Mouse (Mus musculus): Measurements from ENCODE around the gene Gorasp2. TPM values are rescaled to one million over a fixed set of nuclear protein-coding genes. Genes with fewer than 3 reads are reported as not detected.

Gene Gorasp2
- polyA plus RNA-seq, 1 experiment from 2014 or later = 175 TPM

DNA sequence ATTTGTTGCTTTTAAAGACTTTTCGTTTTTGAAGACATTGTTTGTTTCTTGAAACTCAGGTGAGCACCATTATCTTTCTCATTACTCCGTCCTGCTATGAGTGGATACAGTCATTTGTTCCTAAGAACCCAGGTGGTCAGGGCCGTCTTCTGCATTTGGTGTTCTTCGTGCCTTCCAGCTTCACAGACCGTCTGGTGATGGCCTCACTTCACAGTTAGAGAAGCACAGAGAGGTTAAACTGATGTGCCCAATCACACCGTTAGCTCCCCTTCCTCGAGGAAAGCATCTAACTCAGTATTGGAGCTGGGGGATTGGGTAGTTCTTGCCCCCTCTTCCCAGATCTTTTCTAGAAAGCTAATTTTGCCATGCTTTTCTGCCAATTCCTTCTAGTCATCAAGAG is 5.6 kb downstream of the Gorasp2 start:
- H3K27ac ChIP-seq = no peak overlapping the region

DNA sequence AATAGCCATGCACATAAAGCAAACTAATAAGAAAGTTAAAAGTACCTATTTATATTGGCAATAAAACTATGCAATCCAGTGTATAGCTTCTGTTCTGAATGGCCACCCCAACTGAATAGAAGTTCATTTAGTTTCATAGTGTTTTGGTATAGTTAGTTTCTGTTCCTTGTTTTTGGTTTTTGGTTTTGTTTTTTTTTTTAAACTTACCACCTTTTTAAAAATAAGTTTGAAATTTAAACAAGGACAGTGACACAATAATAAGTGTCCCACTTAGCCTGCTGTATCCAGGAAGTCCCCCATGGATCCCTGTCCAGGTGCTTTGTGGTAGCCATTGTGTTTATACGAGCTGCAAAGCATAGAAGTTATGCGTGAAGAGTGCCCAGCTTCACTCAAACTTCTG is 7.9 kb downstream of the Gorasp2 start:
- 84% methylated on average over 2 of the region's 2 CpGs for WGBS
- H3K4me1 ChIP-seq = peaks cover 3% of the 10 kb centered on the region; the same call in 1 of the 2 replicates
- no peak overlapping the region for H3K4me3 ChIP-seq (replicated peaks)
- peaks cover 17% of the 10 kb centered on the region for H3K36me3 ChIP-seq
- no peaks in the 10 kb centered on the region for H3K27me3 ChIP-seq
- H3K9ac ChIP-seq = no peak overlapping the region
- H3K9me3 ChIP-seq (replicated peaks) = no peaks in the 10 kb centered on the region
- no peak overlapping the region for H3K27ac ChIP-seq
- no peak overlapping the region for H3K4me2 ChIP-seq
- no peak for ATAC-seq (replicated peaks; ENCODE audit: low FRiP score)

More for the DNA sequence above, 5.6 kb downstream of the Gorasp2 start:
- Histone ChIP-seq H3K4me2 (no peak overlapping the region), H3K9me3 (replicated peaks) (no peaks in the 10 kb centered on the region), H3K36me3 (peaks cover 21% of the 10 kb centered on the region), H3K9ac (no peak overlapping the region), H3K27me3 (no peaks in the 10 kb centered on the region), H3K4me3 (replicated peaks) (no peak overlapping the region), H3K4me1 (peaks cover 19% of the 10 kb centered on the region)
- WGBS = 87% methylated on average over 7 of the region's 7 CpGs
- no peak for ATAC-seq (replicated peaks; ENCODE audit: low FRiP score)

DNA sequence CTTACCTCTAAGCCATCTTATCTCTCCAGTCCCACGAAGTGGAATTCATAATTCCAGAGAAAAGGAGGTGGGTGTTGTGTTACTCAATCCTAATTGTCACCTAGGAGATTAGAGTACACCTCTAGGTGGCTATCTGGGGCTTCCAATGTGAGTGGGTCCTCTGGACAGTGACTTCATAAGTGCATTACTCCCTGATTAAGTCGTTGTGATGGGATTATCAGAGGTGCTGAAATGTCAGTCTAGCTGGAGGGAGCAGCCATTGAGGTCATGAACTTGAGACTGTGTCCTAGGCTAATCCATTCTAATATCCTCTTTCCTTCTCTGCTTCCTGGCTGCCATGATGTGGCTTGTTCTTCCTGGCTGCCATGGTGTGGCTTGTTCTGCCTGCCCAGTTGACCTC is 8.5 kb downstream of the Gorasp2 start:
- H3K27me3 ChIP-seq = no peaks in the 10 kb centered on the region
- peaks cover 13% of the 10 kb centered on the region for H3K36me3 ChIP-seq
- H3K4me3 ChIP-seq (replicated peaks) = no peak overlapping the region
- H3K4me1 ChIP-seq = peaks cover 3% of the 10 kb centered on the region; the same call in 1 of the 2 replicates
- WGBS = 55% methylated on average over 2 of the region's 2 CpGs
- H3K9ac ChIP-seq = no peak overlapping the region
- no peak overlapping the region for H3K27ac ChIP-seq
- ATAC-seq (replicated peaks; ENCODE audit: low FRiP score) = no peak
- H3K4me2 ChIP-seq = no peak overlapping the region
- no peaks in the 10 kb centered on the region for H3K9me3 ChIP-seq (replicated peaks)

DNA sequence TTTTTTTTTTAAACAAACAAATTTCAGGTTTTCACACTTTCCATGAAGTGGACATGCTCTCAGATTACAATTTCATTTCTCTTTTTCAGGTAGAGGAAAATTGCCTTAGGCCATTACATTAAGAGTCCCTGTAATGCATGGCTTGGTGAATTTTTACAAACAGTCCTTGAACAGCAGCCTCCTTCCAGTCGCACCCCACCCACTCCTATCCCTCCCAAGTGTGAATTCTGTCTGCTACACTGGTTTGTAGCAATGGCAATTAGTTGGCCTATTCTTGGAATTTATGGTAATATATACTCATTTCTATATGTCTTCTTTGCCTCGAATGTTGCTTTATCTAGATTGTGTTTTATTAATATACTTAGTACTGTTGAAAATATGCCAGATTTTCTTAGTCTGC is 11.1 kb downstream of the Gorasp2 start:
- no peaks in the 10 kb centered on the region for H3K4me1 ChIP-seq
- H3K27me3 ChIP-seq = no peaks in the 10 kb centered on the region
- H3K9ac ChIP-seq = no peak overlapping the region
- no peak for ATAC-seq (replicated peaks; ENCODE audit: low FRiP score)
- H3K36me3 ChIP-seq = peaks cover 2% of the 10 kb centered on the region; the same call in 1 of the 2 replicates
- H3K4me2 ChIP-seq = no peak overlapping the region
- 73% methylated on average over 2 of the region's 2 CpGs for WGBS
- no peaks in the 10 kb centered on the region for H3K9me3 ChIP-seq (replicated peaks)
- no peak overlapping the region for H3K27ac ChIP-seq
- no peak overlapping the region for H3K4me3 ChIP-seq (replicated peaks)

DNA sequence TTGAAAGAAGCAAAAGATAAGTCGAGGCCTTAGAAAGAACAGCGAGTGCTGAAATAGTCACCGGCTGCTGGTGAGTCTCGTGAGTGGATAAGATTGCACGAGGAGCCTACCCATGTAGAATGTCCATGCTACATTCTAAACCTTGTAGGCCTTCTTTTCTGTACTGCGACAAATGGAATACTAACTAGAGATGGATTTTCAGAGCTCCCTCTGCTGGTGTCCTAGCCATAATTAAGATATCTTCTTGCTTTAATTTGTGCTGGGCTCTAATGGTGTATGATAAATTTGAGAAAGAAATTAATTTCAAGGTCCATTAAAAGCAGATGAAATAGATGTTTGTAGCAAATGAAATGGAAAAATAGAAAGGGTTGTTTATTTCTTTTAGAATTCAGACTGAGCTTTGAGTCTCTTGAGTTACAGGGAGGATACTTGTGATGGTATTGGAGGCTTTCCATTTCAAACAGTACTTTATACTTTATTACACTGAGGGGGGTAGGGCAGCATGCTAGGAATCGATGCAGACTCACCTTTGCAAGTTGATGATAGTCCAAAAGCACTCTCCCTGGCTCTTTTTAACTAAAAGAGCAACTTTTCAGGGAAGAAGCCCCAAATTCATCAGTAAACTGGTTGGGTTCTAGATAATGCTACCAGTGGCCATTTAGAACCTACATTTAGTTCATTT is 12.2 kb downstream of the Gorasp2 start:
- Histone ChIP-seq H3K9me3 (replicated peaks) (no peaks in the 10 kb centered on the region), H3K4me3 (replicated peaks) (no peak overlapping the region), H3K9ac (no peak overlapping the region), H3K27ac (no peak overlapping the region), H3K27me3 (no peaks in the 10 kb centered on the region), H3K4me1 (no peaks in the 10 kb centered on the region), H3K4me2 (no peak overlapping the region), H3K36me3 (peaks cover 11% of the 10 kb centered on the region)
- 86% methylated on average over 7 of the region's 7 CpGs for WGBS
- no peak for ATAC-seq (replicated peaks; ENCODE audit: low FRiP score)

DNA sequence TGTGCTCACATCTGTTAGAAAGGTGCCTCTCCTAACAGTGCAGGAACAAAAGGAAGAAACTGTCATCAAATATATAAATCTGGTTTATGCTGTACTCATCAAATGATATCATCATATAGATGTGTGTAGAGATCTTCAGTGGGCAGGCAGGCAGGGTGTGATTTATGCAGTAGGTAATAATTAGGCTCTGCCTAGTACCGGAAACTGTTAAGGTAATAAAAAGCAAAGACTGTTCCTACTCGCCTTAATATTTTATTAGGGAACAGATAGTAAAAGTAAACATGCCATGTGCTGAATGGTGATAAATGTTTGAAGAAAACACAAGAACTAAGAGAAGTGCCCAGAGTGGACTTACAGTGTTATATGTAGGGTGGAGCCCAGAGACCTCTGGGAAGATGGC is 20.9 kb downstream of the Gorasp2 start:
- no peak for ATAC-seq (replicated peaks; ENCODE audit: low FRiP score)
- Histone ChIP-seq H3K4me3 (replicated peaks) (no peak overlapping the region), H3K9me3 (replicated peaks) (no peaks in the 10 kb centered on the region), H3K4me2 (no peak overlapping the region), H3K27ac (no peak overlapping the region), H3K4me1 (no peaks in the 10 kb centered on the region), H3K27me3 (no peaks in the 10 kb centered on the region), H3K36me3 (peaks cover 95% of the 10 kb centered on the region), H3K9ac (no peak overlapping the region)
- 71% methylated on average over 2 of the region's 2 CpGs for WGBS

DNA sequence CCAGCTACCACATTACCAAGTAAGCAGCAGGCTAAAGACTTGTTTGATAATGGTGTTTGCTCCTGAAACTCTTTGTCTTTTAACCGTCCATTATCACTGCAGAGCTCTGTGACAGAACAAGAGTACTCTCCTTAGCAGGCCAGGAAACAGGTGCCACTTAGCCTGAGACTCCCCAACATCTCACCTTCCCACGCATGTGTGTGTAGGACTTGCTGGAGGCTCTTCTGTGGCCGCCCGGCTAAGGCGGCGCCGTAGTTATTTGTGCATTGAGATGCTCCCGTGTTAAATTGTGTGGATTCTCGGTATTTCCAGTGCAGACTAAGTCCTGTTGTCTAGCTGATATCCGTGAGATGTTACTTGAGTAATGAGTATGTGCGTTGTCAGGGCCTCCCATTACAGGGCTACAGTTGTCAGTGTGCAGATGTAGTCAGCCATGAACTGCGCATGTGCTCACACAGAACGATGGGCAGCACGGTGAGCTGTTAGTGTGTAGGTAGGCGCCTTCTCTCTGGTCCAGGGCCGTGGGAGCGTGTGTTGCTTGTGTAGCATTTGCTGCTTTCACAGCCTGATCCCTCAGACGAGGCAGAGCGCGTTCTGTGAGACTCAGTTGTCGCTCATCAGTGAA is 27.2 kb downstream of the Gorasp2 start:
- no peaks in the 10 kb centered on the region for H3K27me3 ChIP-seq
- peaks cover 98% of the 10 kb centered on the region for H3K36me3 ChIP-seq
- no peak overlapping the region for H3K27ac ChIP-seq
- no peaks in the 10 kb centered on the region for H3K9me3 ChIP-seq (replicated peaks)
- H3K9ac ChIP-seq = no peak overlapping the region
- no peak overlapping the region for H3K4me2 ChIP-seq
- H3K4me1 ChIP-seq = no peaks in the 10 kb centered on the region
- H3K4me3 ChIP-seq (replicated peaks) = no peak overlapping the region
- WGBS = 94% methylated on average over 21 of the region's 21 CpGs
- no peak for ATAC-seq (replicated peaks; ENCODE audit: low FRiP score)

DNA sequence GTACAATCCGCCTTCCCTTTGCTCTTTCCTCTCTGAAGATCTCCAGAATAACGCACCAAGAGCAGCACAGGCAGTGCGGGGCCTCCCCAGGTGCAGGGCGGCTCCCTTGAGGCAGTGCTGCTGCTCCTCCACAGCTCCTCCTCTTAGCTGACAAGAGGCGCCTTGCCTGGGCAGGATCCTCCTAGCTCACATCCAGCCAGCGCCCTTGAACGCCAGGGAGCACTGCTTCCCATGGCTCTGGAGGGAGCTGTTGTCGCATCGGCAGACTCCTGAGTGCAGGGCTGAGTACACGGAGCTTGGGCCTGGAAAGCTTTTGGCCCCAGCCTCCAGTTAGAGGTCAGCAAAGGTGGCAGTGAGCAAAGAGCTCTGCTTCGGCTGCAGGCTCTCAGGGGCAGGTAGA is 28.8 kb downstream of the Gorasp2 start:
- no peak overlapping the region for H3K4me2 ChIP-seq
- H3K9me3 ChIP-seq (replicated peaks) = no peaks in the 10 kb centered on the region
- no peak overlapping the region for H3K27ac ChIP-seq
- H3K36me3 ChIP-seq = peaks cover 84% of the 10 kb centered on the region
- no peak overlapping the region for H3K9ac ChIP-seq
- H3K4me1 ChIP-seq = no peaks in the 10 kb centered on the region
- H3K27me3 ChIP-seq = no peaks in the 10 kb centered on the region
- no peak overlapping the region for H3K4me3 ChIP-seq (replicated peaks)
- ATAC-seq (replicated peaks; ENCODE audit: low FRiP score) = 0 out of 2 replicates have a peak, but pooled peaks have one; percentile 12
- 78% methylated on average over 11 of the region's 11 CpGs for WGBS

DNA sequence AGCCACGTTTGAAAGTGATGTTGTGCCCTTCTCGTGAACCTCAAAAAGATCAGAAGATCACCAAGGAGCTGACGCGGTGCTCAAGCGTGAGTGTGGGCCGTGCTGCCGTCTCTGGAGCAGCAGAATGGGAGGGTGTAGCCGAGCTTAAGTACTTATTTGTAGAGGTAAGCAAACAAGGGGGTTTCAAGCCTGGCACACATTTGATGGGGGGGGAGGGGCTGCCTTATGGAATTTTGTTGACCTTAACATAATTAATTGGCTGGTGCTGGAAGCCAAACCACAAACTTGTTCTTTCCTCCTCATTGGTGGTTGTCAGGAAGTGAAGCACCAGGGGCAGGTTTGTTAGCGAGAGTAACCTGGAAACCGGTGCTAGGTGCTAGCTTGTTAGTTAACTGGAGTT is 34.3 kb downstream of the Gorasp2 start:
- Histone ChIP-seq H3K9me3 (replicated peaks) (no peaks in the 10 kb centered on the region), H3K9ac (no peak overlapping the region), H3K4me1 (no peaks in the 10 kb centered on the region), H3K4me2 (no peak overlapping the region), H3K27ac (no peak overlapping the region), H3K27me3 (no peaks in the 10 kb centered on the region), H3K36me3 (peaks cover 33% of the 10 kb centered on the region), H3K4me3 (replicated peaks) (no peak overlapping the region)
- WGBS = 87% methylated on average over 10 of the region's 10 CpGs
- no peak for ATAC-seq (replicated peaks; ENCODE audit: low FRiP score)

DNA sequence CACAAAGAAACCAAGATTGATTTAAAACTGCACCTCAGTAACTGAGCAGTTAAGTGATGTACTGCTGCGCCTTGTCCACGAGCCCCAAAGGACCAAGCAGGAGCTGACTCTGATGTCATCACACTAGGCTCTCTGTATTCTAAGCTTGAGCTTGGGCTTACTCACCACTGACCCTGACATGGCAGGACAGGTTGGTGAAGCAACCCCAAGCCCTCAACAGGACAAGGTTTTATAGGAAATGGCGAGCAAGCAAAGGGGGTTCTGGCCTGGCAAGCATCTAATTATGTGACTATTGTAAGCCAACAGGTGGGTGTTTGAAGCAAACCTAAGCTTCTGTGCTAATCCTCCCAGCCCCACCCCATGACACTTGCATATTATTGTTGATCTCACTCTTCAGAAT is 39.5 kb downstream of the Gorasp2 start:
- H3K9ac ChIP-seq = no peak overlapping the region
- no peak for ATAC-seq (replicated peaks; ENCODE audit: low FRiP score)
- 90% methylated on average over 3 of the region's 3 CpGs for WGBS
- no peaks in the 10 kb centered on the region for H3K9me3 ChIP-seq (replicated peaks)
- H3K27me3 ChIP-seq = no peaks in the 10 kb centered on the region
- H3K4me1 ChIP-seq = peaks cover 11% of the 10 kb centered on the region
- H3K27ac ChIP-seq = no peak overlapping the region
- no peak overlapping the region for H3K4me2 ChIP-seq
- H3K4me3 ChIP-seq (replicated peaks) = no peak overlapping the region
- H3K36me3 ChIP-seq = 0 out of 2 replicates have a peak, but pooled peaks cover 4% of the 10 kb centered on the region

DNA sequence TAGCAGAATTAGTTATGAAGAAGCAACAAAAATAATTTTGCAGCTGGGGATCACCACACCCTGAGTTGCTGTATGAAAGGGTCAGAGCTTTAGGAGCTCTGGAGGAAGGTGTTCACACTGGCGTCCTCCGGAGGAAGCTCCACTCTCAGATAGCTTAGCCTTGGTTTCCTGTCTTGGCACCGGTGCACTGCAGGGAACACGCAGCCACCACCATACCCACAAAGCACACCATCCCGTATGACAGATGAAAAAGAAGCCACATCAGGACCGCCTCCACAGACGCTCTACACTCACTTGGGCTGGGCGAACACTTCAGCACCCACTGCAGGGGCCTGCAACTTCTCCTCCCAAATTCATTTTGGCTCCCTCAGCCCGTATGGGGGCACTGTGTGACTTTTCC is 40.2 kb downstream of the Gorasp2 start:
- no peaks in the 10 kb centered on the region for H3K9me3 ChIP-seq (replicated peaks)
- no peaks in the 10 kb centered on the region for H3K27me3 ChIP-seq
- H3K4me3 ChIP-seq (replicated peaks) = no peak overlapping the region
- H3K36me3 ChIP-seq = 0 out of 2 replicates have a peak, but pooled peaks cover 4% of the 10 kb centered on the region
- no peak for ATAC-seq (replicated peaks; ENCODE audit: low FRiP score)
- 65% methylated on average over 9 of the region's 9 CpGs for WGBS
- no peak overlapping the region for H3K27ac ChIP-seq
- no peak overlapping the region for H3K9ac ChIP-seq
- peaks cover 11% of the 10 kb centered on the region for H3K4me1 ChIP-seq
- H3K4me2 ChIP-seq = no peak overlapping the region

DNA sequence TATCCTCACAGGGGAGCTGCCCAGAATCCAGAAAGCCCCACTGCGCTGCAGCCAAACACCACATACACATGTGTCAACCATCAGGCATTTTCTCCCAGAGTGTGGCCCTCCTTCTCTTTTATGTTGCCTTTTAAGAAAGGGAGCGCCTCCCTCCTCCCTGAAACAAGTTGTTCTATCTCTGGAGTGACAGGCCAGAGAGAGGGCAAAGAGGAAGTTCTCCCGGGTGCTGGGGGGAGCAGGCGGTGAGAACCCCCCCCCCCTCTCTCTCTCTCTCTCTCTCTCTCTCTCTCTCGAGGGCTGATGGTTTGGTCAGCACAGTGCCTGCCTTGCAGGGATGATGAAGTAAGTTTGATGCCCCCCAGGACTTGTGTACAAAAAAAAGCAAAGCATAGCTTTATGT is 41.0 kb downstream of the Gorasp2 start:
- H3K4me2 ChIP-seq = no peak overlapping the region
- 46% methylated on average over 4 of the region's 5 CpGs for whole genome bisulfite sequencing
- H3K9ac ChIP-seq = no peak overlapping the region
- H3K27ac ChIP-seq = no peak overlapping the region
- no peaks in the 10 kb centered on the region for H3K27me3 ChIP-seq
- no peak for ATAC-seq (replicated peaks; ENCODE audit: low FRiP score)
- peaks cover 11% of the 10 kb centered on the region for H3K4me1 ChIP-seq
- H3K36me3 ChIP-seq = 0 out of 2 replicates have a peak, but pooled peaks cover 4% of the 10 kb centered on the region
- no peak overlapping the region for H3K4me3 ChIP-seq (replicated peaks)
- no peaks in the 10 kb centered on the region for H3K9me3 ChIP-seq (replicated peaks)
